25 mouse cellular contexts compared by ENCODE assay signal in genomic region chr10:98694690-98695370, GRCm38 (mm10).
A peak's percentile ranks its signal among the peaks of the same experiment; 100 is the strongest.
DNase-seq lines count a peak whose midpoint lies in the region; ATAC-seq and TF ChIP-seq lines count a peak whose summit lies in the region.
"Had no signal": no experiment of that assay in that cellular context is flagged by ENCODE, and none has a peak within 500 bp of the region (broad histone marks: within the 10 kb centered on the region; RNA-seq: fewer than 3 reads in every experiment).

No protein-coding gene starts in this region.

- no peak for DNase-seq in kidney, adult 8-10 months
- no peak for DNase-seq in left cerebral cortex, postnatal 25 days (ENCODE audit: low spot score in 2 of 2)
- no peak for DNase-seq in layer of hippocampus, postnatal 25 days (ENCODE audit: extremely low spot score in 1 of 2, low spot score in 1 of 2)
- DNase-seq: adrenal gland, postnatal 10 days; adrenal gland, postnatal 36 days; B cell, adult 2 months; cerebellum, adult 18-20 months; cerebellum, adult 9-10 months; cerebellum, postnatal 14 days; forebrain, postnatal 0 days; gastrocnemius, adult 2 months; gastrocnemius, postnatal 14 days; heart, adult 11 months had no signal

- no peak overlapping the region for H3K4me3 ChIP-seq in intestine, embryonic 15.5 days (replicated peaks)
- no peak overlapping the region for H3K4me3 ChIP-seq in small intestine, adult 2 months (ENCODE audit: low read depth, low read length)
- H3K4me3 ChIP-seq in stomach, embryonic 16.5 days (replicated peaks; ENCODE audit: low read length) = no peak overlapping the region
- H3K4me3 ChIP-seq: embryonic facial prominence, embryonic 12.5 days; embryonic facial prominence, embryonic 15.5 days; gastrocnemius, adult 2 months; hindbrain, embryonic 12.5 days; hindbrain, embryonic 15.5 days had no signal

- no peak overlapping the region for H3K4me2 ChIP-seq in intestine, embryonic 15.5 days (replicated peaks)
- no peak overlapping the region for H3K4me2 ChIP-seq in stomach, embryonic 16.5 days (ENCODE audit: low read depth, low read length)
- H3K4me2 ChIP-seq: embryonic facial prominence, embryonic 12.5 days; embryonic facial prominence, embryonic 15.5 days; heart, embryonic 11.5 days; hindbrain, embryonic 12.5 days; hindbrain, embryonic 15.5 days had no signal

- H3K36me3 ChIP-seq in intestine, embryonic 15.5 days = no peaks in the 10 kb centered on the region
- H3K36me3 ChIP-seq in small intestine, adult 2 months (ENCODE audit: control insufficient read depth, insufficient read depth, low read length) = no peaks in the 10 kb centered on the region
- H3K36me3 ChIP-seq in stomach, embryonic 16.5 days (ENCODE audit: control insufficient read depth, insufficient read depth, low read length) = no peaks in the 10 kb centered on the region
- H3K36me3 ChIP-seq: embryonic facial prominence, embryonic 12.5 days; embryonic facial prominence, embryonic 15.5 days; G1E; hindbrain, embryonic 12.5 days; hindbrain, embryonic 15.5 days had no signal

- no peak overlapping the region for H3K9ac ChIP-seq in intestine, embryonic 15.5 days
- H3K9ac ChIP-seq in stomach, embryonic 16.5 days (ENCODE audit: low read length) = no peak overlapping the region
- H3K9ac ChIP-seq: embryonic facial prominence, embryonic 12.5 days; embryonic facial prominence, embryonic 15.5 days; forebrain, postnatal 0 days; hindbrain, embryonic 12.5 days; hindbrain, embryonic 15.5 days had no signal

- H3K9me3 ChIP-seq in intestine, embryonic 15.5 days = no peaks in the 10 kb centered on the region
- no peaks in the 10 kb centered on the region for H3K9me3 ChIP-seq in stomach, embryonic 16.5 days (replicated peaks; ENCODE audit: control insufficient read depth, low read length)
- H3K9me3 ChIP-seq: embryonic facial prominence, embryonic 12.5 days; embryonic facial prominence, embryonic 15.5 days; G1E; hindbrain, embryonic 12.5 days; hindbrain, embryonic 15.5 days had no signal

- 63% methylated on average over 2 of the region's 2 CpGs for WGBS in intestine, embryonic 15.5 days
- WGBS in small intestine, adult 2 months = 37% methylated on average over 2 of the region's 2 CpGs
- 64% methylated on average over 2 of the region's 2 CpGs for WGBS in stomach, embryonic 16.5 days

- no peak for TF ChIP-seq CTCF in small intestine, adult 2 months (IDR thresholded peaks at IDR 0.05; ENCODE audit: extremely low read depth, insufficient read length, insufficient replicate concordance, low read depth, low read length)

- intact Hi-C loops in left cerebral cortex, postnatal 25 days (cut with DNase I) = no loop called here

- peak; percentile 96 for ATAC-seq in intestine, embryonic 15.5 days
- peak; percentile 89; the same call in 1 of the 2 replicates for ATAC-seq in stomach, embryonic 16.5 days (ENCODE audit: insufficient read depth, low FRiP score)
- ATAC-seq: forebrain, embryonic 14.5 days; forebrain, postnatal 0 days; Patski had no signal

- no peak for TF ChIP-seq POLR2A in small intestine, adult 2 months (IDR thresholded peaks at IDR 0.05; ENCODE audit: low read depth, low read length)

- no peak overlapping the region for H3K27ac ChIP-seq in intestine, embryonic 15.5 days
- H3K27ac ChIP-seq in small intestine, adult 2 months (ENCODE audit: insufficient read depth, low read depth, low read length) = peak overlapping the region; percentile 69
- H3K27ac ChIP-seq in stomach, embryonic 16.5 days (ENCODE audit: low read length) = no peak overlapping the region
- H3K27ac ChIP-seq: embryonic facial prominence, embryonic 12.5 days; embryonic facial prominence, embryonic 15.5 days; gastrocnemius, adult 2 months; hindbrain, embryonic 12.5 days; hindbrain, embryonic 15.5 days had no signal

- H3K27me3 ChIP-seq in intestine, embryonic 15.5 days (replicated peaks) = no peaks in the 10 kb centered on the region
- no peaks in the 10 kb centered on the region for H3K27me3 ChIP-seq in small intestine, adult 2 months (ENCODE audit: control insufficient read depth, insufficient read depth, low read length)
- H3K27me3 ChIP-seq in stomach, embryonic 16.5 days (ENCODE audit: control insufficient read depth, insufficient read depth, low read length) = no peaks in the 10 kb centered on the region
- H3K27me3 ChIP-seq: CH12.LX; embryonic facial prominence, embryonic 12.5 days; embryonic facial prominence, embryonic 15.5 days; hindbrain, embryonic 12.5 days; hindbrain, embryonic 15.5 days; Patski had no signal

- H3K4me1 ChIP-seq in intestine, embryonic 15.5 days (replicated peaks) = no peaks in the 10 kb centered on the region
- no peaks in the 10 kb centered on the region for H3K4me1 ChIP-seq in small intestine, adult 2 months (ENCODE audit: control insufficient read depth, insufficient read depth, insufficient read length, low read length)
- no peaks in the 10 kb centered on the region for H3K4me1 ChIP-seq in stomach, embryonic 16.5 days (ENCODE audit: control insufficient read depth, insufficient read depth, low read length)
- H3K4me1 ChIP-seq: embryonic facial prominence, embryonic 12.5 days; embryonic facial prominence, embryonic 15.5 days; hindbrain, embryonic 12.5 days; hindbrain, embryonic 15.5 days had no signal
